Comparison of ENCODE assay signal across 9 mouse cellular contexts in the genomic region with DNA sequence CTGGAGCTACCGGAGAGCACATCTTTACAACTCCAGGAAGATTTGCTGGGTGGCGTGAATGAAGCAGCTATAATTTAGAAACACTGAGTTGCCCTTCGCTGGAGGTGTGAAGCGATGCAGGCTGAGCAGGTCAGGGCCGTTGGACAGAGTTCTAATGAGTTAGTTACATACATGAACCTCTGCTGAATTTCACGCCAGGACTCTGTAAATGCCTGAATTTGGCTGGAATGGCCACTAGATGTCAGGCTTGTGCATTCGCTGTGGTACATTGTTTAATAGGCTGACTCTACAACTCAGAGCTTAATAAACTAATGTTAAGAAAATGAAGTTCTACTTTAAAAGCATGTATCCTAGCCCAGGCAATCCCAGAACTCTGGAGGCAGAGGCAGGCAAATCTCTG. TPM values are rescaled to one million over a fixed set of nuclear protein-coding genes. Genes with fewer than 3 reads are reported as not detected.
DNase-seq lines count a peak whose midpoint lies in the region; ATAC-seq and TF ChIP-seq lines count a peak whose summit lies in the region.
"Had no signal": no experiment of that assay in that cellular context is flagged by ENCODE, and none has a peak within 500 bp of the region (broad histone marks: within the 10 kb centered on the region; RNA-seq: fewer than 3 reads in every experiment).

No protein-coding gene starts in this region.

- no peak overlapping the region for H3K4me3 ChIP-seq in hindbrain, embryonic 10.5 days
- no peak overlapping the region for H3K4me3 ChIP-seq in hindbrain, embryonic 13.5 days
- no peak overlapping the region for H3K4me3 ChIP-seq in ES-E14 (ENCODE audit: insufficient read depth in 1 of 2, low read depth in 1 of 2, low read length in 2 of 2, poor library complexity in 1 of 2, severe bottlenecking in 1 of 2)

- 34% methylated on average over 7 of the region's 7 CpGs for WGBS in hindbrain, embryonic 10.5 days
- WGBS in hindbrain, embryonic 13.5 days, result 27% methylated on average over 7 of the region's 7 CpGs

- no peaks in the 10 kb centered on the region for H3K9me3 ChIP-seq in hindbrain, embryonic 10.5 days
- no peaks in the 10 kb centered on the region for H3K9me3 ChIP-seq in hindbrain, embryonic 13.5 days
- no peaks in the 10 kb centered on the region for H3K9me3 ChIP-seq in ES-E14 (ENCODE audit: control insufficient read depth, insufficient read depth, low read depth, low read length)

- H3K4me1 ChIP-seq in hindbrain, embryonic 10.5 days (replicated peaks), result 0 out of 2 replicates have a peak, but pooled peaks cover 4% of the 10 kb centered on the region
- H3K4me1 ChIP-seq in hindbrain, embryonic 13.5 days (replicated peaks), result no peaks in the 10 kb centered on the region
- no peaks in the 10 kb centered on the region for H3K4me1 ChIP-seq in ES-E14 (ENCODE audit: control insufficient read depth in 2 of 2, insufficient read depth in 2 of 2, low read length in 2 of 2, poor library complexity in 1 of 2)

- H3K4me2 ChIP-seq in hindbrain, embryonic 13.5 days, result no peak overlapping the region

- in situ Hi-C loops in ES-E14 (cut with MboI; ENCODE audit: low sequenced_read_pairs in 2 of 2, unreplicated experiment in 2 of 2), result no loop called here

- DNase-seq in hindbrain, embryonic 10.5 days (ENCODE audit: low spot score), result peak; percentile 50
- peak; percentile 52 for DNase-seq in ES-E14 (ENCODE audit: low read depth, low spot score)
- DNase-seq in cerebellum, postnatal 10 days, result peak; percentile 65
- DNase-seq in heart, adult 8-10 months (ENCODE audit: low spot score), result peak; percentile 57
- peak; percentile 65 for DNase-seq in layer of hippocampus, adult 9-10 months (ENCODE audit: low spot score)
- DNase-seq in lung, postnatal 4 days, result peak; percentile 41 to 71
- peak; percentile 28 for DNase-seq in thymus, postnatal 14 days

- H3K36me3 ChIP-seq in hindbrain, embryonic 10.5 days, result no peaks in the 10 kb centered on the region
- H3K36me3 ChIP-seq in hindbrain, embryonic 13.5 days, result no peaks in the 10 kb centered on the region
- no peaks in the 10 kb centered on the region for H3K36me3 ChIP-seq in ES-E14 (ENCODE audit: control insufficient read depth, insufficient read depth, low read length, poor library complexity, severe bottlenecking)

- no peak overlapping the region for H3K27ac ChIP-seq in hindbrain, embryonic 10.5 days
- H3K27ac ChIP-seq in hindbrain, embryonic 13.5 days, result no peak overlapping the region
- H3K27ac ChIP-seq in ES-E14 (ENCODE audit: insufficient read depth, low read depth, low read length, poor library complexity, severe bottlenecking), result no peak overlapping the region

- ATAC-seq in hindbrain, embryonic 13.5 days (ENCODE audit: low FRiP score), result no peak

- no peak overlapping the region for H3K9ac ChIP-seq in hindbrain, embryonic 13.5 days
- H3K9ac ChIP-seq in ES-E14 (ENCODE audit: insufficient read depth, low read depth, low read length, poor library complexity, severe bottlenecking), result no peak overlapping the region

- H3K27me3 ChIP-seq in hindbrain, embryonic 10.5 days (ENCODE audit: insufficient read depth, poor library complexity, severe bottlenecking), result no peaks in the 10 kb centered on the region
- H3K27me3 ChIP-seq in hindbrain, embryonic 13.5 days, result no peaks in the 10 kb centered on the region

TF ChIP-seq in ES-E14, 5 proteins besides CTCF, POLR2A, EP300 and RAD21:
- no peak for TF ChIP-seq HCFC1 (IDR thresholded peaks at IDR 0.05; ENCODE audit: borderline replicate concordance, insufficient read depth, low read length)
- TF ChIP-seq ZC3H11A (IDR thresholded peaks at IDR 0.05; ENCODE audit: borderline replicate concordance, low read depth, low read length), result peak; percentile 68; the same call in 1 of the 2 replicates
TF ChIP-seq in ES-E14: peak in this region for 1.

RNA-seq across cellular contexts. Expression of a gene that starts 7.4 kb away (rescaled TPM):
- not detected in 2 replicates for polyA plus RNA-seq in hindbrain, embryonic 10.5 days (2016; fragmentation: Nextera tagmentation; extraction: Ambion mirVana)
- not detected in 2 replicates for polyA plus RNA-seq in hindbrain, embryonic 13.5 days (2015; fragmentation: Nextera tagmentation; extraction: Ambion mirVana)
- total RNA-seq in ES-E14 (2012; rRNA removed), result not detected in 2 replicates
- total RNA-seq in heart, adult 8-10 months (2022), result not detected
- total RNA-seq: neutrophil, adult 5-6 weeks had no signal

RNA-seq across cellular contexts. Expression of a gene that starts 33.6 kb away (rescaled TPM):
- not detected in 2 replicates for polyA plus RNA-seq in hindbrain, embryonic 10.5 days (2016; fragmentation: Nextera tagmentation; extraction: Ambion mirVana)
- not detected in 2 replicates for polyA plus RNA-seq in hindbrain, embryonic 13.5 days (2015; fragmentation: Nextera tagmentation; extraction: Ambion mirVana)
- 0.62 and 3.2 TPM in 2 replicates for total RNA-seq in ES-E14 (2012; rRNA removed)
- total RNA-seq in heart, adult 8-10 months (2022), result 1 to 10 TPM; 3.6 to 4.4 (median 4.1) TPM
- total RNA-seq: neutrophil, adult 5-6 weeks had no signal

RNA-seq across cellular contexts. Expression of a gene that starts 36.4 kb away (rescaled TPM):
- 0.25 and 0.44 TPM in 2 replicates for polyA plus RNA-seq in hindbrain, embryonic 10.5 days (2016; fragmentation: Nextera tagmentation; extraction: Ambion mirVana)
- polyA plus RNA-seq in hindbrain, embryonic 13.5 days (2015; fragmentation: Nextera tagmentation; extraction: Ambion mirVana), result 0.18 and 0.35 TPM in 2 replicates
- 0.26 and 0.36 TPM in 2 replicates for total RNA-seq in ES-E14 (2012; rRNA removed)
- 1 to 10 TPM; 3.0 to 4.4 (median 4.3) TPM for total RNA-seq in heart, adult 8-10 months (2022)
- total RNA-seq: neutrophil, adult 5-6 weeks had no signal

RNA-seq across cellular contexts. Expression of a gene that starts 53.4 kb away (rescaled TPM):
- not detected in 2 replicates for polyA plus RNA-seq in hindbrain, embryonic 10.5 days (2016; fragmentation: Nextera tagmentation; extraction: Ambion mirVana)
- not detected in 2 replicates for polyA plus RNA-seq in hindbrain, embryonic 13.5 days (2015; fragmentation: Nextera tagmentation; extraction: Ambion mirVana)
- total RNA-seq in ES-E14 (2012; rRNA removed), result not detected in 2 replicates
- not detected for total RNA-seq in heart, adult 8-10 months (2022)
- total RNA-seq: neutrophil, adult 5-6 weeks had no signal
